Mouse (Mus musculus) induced T-regulatory cell, adult 2 months (primary cell): ENCODE data around the gene Wtap.
"Not testable (repeated sequence)": the region's sequence is repeated elsewhere in the genome, so short reads cannot be mapped to it uniquely, and the experiment has no call there.

Source experiments
- DNase-seq: peaks from one replicate; pipeline ENCODE4 v3.0.0-alpha.2; 2012; ENCODE audit warnings: low read depth

The Wtap gene

DNA sequence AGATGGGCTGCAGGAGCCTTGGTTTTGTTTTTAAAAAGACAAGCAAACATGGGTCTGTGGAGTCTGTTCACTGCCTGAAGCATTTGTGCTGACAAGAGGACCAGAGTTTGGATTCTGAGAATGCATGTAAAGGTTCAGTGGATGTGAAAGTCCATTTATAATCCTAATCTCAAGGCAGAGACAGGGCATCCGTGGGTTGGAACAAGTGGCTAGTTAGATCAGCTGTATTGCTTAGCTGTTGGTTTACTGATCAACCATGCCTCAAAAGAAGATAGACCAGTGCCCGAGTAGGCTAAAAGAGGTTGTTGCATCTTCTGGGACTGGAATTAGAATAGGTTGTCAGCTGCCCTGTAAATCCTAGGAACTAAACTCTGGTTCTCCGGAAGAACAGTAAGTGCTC is 30.5 kb downstream of the Wtap start:
- DNase-seq = no peak

DNA sequence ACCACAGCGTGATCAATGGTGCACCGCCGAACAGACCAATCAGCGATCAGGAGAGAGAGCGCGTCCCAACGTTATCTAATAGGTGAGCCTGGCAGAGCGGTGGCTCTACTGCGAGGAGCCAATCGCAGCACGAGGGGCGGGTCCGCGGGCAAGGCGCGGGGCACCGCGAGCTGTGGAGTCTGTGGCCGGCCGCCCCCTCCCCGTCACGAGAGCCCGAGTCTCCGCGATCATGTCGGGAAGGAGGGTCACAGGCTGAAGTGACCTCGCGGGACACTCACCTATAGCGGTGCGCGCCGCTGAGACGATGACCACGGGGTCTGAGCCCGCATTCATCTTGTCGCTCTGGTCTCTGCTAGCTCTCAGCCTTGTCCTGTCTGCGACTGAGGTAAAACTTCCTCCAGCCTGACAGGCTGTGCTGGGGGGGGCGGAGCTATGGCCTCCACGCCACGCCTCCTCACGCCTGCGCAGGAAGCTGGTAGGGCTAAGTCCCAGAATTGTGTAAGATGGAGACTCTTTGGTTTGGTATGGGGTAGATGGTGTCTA is 33.6 kb downstream of the Wtap start, which contains the start of gene Acat2:
TSS of gene Acat2 (minus strand) at position 417 of the 543 bp plus-strand sequence.
- DNase-seq = peak; percentile 96

DNA sequence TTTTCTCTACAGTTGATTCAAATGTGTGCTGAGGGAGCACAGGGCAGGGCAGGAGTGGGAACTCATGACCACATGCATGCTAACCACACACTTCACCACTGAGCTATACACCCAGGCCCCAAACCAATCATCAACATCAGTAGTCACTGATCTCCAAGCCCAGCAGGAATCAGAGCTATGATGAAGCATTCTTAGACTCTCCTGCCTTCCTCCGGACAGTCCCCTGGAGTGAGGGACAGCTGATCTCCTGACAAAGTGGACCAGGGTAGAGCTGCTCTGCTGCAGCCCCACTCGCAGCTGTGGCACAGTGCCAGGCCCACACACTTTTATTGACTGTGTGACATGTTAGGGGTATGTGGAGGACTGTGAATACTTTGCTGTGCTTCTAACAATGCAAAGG is 34.6 kb downstream of the Wtap start:
- DNase-seq = not testable (repeated sequence)

DNA sequence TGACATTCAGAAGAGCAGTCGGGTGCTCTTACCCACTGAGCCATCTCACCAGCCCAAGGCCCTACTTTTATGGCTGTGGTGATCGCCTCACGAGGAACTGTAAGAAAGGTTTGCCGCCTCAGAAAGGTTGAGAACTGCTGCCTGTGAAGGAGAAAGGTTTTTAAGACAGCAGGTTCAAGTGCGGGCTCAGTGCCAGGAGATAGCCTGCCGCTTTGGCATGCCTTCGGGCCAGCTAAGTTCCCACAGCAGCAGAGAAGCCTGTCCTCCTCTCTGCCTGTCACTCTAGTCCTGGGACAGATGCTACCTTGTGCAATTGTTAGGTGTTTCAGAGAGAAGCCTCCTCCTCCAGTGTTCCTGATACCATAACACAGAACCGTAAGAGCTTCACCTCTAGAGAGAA is 37.3 kb downstream of the Wtap start:
- no peak for DNase-seq

DNA sequence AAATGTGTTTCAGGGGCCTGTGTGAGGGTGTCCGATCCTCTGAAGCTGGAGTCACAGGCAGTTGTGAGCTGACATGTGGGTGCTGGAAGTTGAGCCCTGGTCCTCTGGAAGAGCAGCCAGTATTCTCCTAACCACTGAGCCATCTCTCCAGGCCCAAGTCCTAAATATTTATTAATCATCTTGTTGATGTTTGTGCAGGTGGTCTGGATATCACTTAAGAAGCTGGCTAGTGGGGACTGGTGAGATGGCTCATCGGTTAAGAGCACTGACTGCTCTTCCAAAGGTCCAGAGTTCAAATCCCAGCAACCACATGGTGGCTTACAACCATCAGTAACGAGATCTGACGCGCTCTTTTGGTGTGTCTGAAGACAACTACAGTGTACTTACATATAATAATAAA is 44.3 kb downstream of the Wtap start:
- DNase-seq = no peak

DNA sequence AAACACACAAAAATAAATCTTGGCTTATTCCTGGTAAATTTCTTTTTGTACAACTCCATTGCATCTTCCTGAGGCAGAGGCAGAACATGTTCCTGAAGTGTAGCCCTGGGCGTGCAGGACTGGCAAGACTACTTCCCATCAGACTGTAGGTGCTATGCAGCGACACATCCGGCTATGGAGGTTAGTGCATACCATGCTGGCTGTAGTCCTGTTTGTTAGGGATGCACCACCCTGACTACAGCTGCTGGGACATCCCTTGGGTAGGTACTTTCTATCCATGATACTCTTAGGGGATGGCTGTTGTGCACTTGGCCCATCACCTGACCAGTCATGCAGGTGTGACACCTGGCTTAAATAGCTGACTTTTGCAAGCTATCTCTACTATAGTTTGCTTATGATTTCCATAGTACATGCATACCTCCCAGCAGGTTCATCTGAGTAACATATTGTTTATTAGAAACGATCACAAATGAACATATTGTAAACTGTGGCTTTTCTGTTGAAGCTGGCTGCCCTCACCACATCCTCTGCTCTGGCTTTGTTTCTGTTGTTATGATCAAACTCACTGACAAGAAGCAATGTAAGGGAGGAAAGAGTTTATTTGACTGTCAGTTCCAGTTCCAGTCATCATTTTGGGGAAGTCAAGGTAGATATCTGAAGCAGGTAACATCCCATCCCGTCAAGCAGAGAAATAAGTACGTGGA is 51.4 kb downstream of the Wtap start:
- DNase-seq = peak; percentile 26

DNA sequence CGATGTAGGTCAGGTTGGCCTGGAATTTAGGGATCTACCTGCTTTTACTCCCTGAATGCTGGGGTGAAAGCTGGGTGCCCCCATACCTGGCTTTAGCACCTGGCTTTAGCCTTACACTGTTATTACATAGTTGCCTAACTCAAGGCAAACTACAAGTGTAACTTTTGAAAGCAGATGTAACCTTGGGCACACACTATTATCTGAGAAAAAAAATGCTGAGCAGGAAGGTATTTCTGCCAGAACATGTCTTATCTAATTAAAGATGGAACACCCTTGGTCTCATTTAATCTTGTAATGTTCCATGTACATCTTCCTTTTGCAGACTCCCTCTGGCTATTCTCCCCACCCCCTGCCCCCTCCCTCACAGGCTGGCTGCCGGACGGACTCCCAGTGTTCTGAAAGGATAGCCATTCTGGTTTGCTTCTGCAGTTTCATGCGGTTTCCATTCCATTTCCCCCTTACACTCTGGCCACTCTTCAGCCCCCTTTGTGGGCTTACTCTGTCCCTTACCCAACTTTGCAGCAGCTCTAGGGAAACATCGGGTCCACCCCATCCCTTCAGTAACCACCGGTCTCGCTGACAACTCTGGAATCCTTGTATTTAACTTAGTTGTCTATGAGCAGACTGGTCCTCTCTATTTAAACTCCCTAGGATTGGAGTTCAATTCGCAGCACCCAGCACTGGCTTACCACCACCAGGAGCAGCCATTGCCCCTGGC is 52.3 kb downstream of the Wtap start:
- no peak for DNase-seq

DNA sequence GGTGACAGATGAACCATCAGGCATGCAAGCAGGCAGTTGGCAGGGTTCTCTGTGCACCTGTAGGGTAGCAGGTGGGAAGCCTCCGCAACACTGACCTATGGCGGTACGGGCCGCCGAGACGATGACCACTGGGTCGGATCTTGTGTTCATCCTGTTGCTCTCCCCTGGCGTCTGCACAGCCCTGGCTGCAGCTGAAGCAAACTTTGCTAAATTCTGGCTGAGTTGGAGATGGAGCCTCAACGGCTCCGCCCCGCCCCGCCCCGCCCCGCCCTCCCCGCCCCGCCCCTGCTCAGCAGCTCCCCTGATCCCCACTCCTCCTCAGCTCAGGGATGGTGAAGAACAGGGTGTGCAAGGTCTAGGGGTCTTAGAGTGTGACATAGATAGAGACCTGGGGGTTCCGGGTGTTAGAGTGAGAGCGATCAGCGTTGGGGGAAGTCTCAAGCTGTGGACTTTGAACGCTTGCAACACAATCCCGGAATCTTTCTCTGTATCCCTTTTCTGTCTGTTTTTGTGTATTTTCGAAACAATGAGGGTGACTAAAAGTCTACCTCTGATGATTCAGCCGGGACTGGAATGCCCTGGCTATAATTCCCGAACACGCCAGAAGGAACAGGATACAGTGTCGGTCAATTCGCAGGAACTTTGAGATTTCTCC is 53.7 kb downstream of the Wtap start, which contains the start of gene Acat3:
TSS of gene Acat3 (minus strand) at position 450 of the 655 bp plus-strand sequence.
- DNase-seq = peak; percentile 32

DNA sequence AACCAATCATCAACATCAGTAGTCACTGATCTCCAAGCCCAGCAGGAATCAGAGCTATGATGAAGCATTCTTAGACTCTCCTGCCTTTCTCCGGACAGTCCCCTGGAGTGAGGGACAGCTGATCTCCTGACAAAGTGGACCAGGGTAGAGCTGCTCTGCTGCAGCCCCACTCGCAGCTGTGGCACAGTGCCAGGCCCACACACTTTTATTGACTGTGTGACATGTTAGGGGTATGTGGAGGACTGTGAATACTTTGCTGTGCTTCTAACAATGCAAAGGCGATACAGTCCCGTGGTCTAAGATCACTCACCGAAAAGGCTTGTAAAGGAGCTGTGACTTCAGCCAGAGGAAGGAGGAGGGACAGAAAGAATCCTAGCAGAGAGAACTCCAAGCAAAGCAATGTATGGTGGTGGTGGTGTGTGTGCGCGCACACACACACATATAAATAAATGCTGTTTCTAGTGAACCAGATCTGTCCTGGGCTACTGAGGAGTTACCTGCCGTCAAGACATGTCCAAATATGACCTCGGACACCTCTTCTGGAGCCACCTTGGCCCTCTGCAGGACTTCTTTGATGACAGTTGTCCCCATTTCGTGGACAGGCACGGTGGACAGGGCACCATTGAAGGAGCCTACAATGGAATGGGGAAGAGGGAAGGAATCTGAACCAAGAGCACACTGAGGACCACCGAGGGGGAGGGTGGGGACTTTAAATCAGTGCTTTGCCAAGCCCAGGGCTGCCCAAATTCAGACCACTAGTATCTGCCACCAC is 54.4 kb downstream of the Wtap start:
- DNase-seq = not testable (repeated sequence)

DNA sequence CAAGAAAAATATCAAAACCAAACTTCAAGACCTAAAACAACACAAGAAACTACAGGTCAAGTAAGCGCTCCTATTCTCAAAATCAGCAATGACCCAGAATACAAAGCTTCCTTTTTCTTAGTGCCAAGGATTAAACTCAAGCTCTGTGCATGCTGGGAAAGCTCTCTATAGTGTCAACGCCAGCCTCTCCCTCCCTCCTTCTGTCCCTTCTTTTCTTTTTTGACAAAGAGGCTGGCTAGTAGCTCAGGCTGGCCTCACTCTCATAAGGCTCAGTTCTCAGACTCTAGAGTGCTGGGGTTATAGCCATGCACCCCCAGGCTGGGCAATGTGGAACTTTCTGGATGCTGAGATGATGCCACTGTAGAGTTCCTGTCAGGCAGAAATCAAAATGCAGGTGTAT is 55.9 kb downstream of the Wtap start:
- DNase-seq = no peak

DNA sequence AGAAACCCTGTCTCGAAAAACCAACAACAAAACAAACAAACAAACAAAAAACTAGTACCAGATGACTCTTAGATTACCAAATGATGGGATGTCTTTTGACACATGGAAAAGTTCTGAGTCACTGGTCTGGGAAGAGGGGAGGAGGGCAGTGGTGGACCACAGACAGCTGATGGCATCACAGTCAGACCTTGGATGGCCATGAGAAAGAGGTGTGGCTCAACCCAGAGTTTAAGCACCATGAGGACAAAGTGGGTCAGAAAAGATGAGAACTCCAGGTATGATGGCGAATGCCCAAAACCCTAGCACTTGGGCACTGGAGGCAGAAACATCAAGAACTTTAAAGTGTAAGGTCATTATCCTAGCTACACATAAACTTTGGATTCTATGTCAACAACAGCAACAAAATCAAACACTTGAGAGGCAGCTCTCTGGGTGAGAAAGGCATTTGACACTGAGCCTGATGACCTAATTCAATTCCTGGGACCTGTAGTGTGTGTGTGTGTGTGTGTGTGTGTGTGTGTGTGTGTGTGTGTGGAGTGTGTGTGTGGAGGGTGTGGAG is 56.5 kb downstream of the Wtap start:
- DNase-seq = no peak

DNA sequence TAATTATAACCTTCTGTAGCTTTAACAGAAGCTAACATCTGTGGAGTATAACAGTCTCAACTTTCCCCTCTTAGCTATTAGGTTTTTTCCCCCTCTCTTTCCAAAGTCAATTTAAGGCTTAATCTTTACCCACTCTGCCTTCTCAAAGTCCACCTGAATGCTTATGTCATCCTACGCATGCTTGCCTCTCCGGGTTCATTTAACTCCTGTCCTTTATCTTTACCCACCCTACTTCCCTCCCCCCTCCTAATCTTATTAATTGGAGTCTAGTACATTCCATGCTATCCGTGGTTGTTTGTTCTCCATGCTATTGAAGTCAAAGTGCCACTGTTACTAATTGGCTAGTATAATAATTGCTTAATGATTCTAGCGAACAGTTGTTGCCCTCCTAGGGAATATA is 58.2 kb downstream of the Wtap start:
- DNase-seq = no peak

DNA sequence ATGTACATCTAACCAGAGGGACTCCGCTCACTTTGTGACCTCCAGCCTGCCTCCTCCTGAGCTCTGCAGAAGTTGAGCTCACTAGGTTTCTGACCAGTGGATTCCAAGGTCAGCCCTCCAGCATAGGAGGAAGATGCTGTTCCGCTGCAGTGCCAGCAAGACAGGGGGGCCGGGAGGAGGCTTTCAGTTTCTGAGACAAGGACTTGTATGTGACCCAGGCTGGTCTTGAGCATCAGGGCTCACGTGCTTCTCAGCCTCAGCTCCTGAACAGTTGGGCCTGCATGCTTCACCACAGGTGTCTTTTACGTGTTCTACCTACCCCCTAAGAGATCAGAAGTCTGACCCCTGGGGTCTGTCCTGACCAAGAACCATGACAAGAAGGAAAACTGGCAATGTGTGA is 62.4 kb downstream of the Wtap start:
- not testable (repeated sequence) for DNase-seq

DNA sequence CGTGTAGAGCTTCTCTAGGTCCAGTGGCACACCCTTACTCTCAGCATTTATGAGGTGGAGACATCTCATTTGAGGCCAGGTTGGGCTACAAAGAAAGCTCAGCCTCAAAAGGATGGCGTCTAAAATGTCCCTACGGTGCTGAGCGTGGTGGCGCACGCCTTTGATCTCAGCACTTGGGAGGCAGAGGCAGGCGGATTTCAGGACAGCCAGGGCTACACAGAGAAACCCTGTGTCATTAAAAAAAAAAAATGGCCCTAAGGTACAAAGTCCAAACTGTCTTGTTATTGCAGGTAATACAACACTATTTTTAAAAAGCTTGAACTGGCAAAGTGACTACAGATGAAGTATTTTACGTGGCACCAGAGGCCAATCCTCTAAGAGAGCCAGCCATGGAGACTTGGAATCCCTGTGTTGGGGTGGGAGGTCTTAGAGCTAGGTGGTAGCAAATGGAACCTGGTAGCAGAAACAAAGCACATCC is 68.2 kb downstream of the Wtap start:
- DNase-seq = no peak

DNA sequence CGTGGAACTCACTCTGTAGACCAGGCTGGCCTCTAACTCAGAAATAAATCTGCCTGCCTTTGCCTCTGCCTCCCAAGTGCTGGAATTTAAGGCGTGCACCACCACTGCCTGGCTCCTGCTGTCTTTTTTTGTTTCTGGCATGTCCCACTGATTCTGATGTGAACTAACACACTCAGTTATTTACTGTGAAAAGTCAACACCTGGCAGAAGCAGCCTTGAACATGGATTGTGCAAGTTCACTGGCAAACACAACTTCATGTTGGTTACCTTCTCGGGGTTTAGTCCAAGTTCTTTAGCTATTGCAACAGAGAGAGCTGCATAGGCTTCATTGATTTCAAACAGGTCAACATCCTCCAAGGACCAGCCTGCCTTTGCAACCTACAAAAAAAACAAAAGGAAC is 69.0 kb downstream of the Wtap start:
- no peak for DNase-seq

DNA sequence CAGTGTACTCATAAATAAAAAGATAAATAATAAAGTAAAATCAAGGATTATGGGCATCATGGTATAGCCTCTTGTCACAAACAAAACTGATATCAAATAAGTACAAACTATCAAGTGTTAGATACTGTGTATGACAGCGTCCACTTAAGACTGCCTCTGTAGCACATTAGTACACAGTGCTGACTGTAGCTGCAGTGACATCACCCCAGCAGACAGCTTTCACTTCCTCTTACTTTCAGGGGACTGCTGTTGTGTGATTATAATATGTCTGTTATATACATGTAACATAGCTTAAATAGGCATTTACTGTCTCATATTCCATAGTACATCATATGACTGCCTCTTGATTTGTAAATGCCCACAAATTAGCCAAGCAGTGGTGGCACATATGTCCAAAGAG is 72.9 kb downstream of the Wtap start:
- no peak for DNase-seq
